Mouse (Mus musculus) lung, postnatal 0 days (tissue): Measurements from ENCODE around the gene Arhgap40. TPM values are rescaled to one million over a fixed set of nuclear protein-coding genes. Genes with fewer than 3 reads are reported as not detected.

Source experiments
- ATAC-seq: fragments of 200-750 bp; cut with Nextera tagmentation; 2 replicates; pipeline ENCODE4 v1.8.0; 2017; ENCODE audit warnings: moderate library complexity
- DNase-seq: peaks from one replicate; pipeline ENCODE4 v3.0.0-alpha.2; 2016; ENCODE audit warnings: low spot score
- H3K27ac ChIP-seq: fragments of 300-500 bp; sonication (generic); 2 replicates; pipeline ENCODE4 v1.5.1; 2014; ENCODE audit warnings: antibody characterized with exemption, mild to moderate bottlenecking, low read length, mixed read lengths
- H3K27me3 ChIP-seq: fragments of 300-500 bp; sonication (generic); replicated peaks from 2 replicates; pipeline ENCODE4 v1.6.1; 2014; ENCODE audit warnings: low read length, mixed read lengths; ENCODE audit not compliant: insufficient read depth
- H3K36me3 ChIP-seq: fragments of 300-500 bp; sonication (generic); 2 replicates; pipeline ENCODE4 v1.6.1; 2014; ENCODE audit warnings: low read length, mixed read lengths; ENCODE audit not compliant: insufficient read depth
- H3K4me1 ChIP-seq: fragments of 300-500 bp; sonication (generic); 2 replicates; pipeline ENCODE4 v1.6.1; 2014; ENCODE audit warnings: antibody characterized with exemption, low read depth, low read length, mixed read lengths; ENCODE audit not compliant: insufficient read depth
- H3K4me2 ChIP-seq: fragments of 300-500 bp; sonication (generic); replicated peaks from 2 replicates; pipeline ENCODE4 v1.6.1; 2014; ENCODE audit warnings: low read depth, mild to moderate bottlenecking, low read length, moderate library complexity, mixed read lengths
- H3K4me3 ChIP-seq: fragments of 300-500 bp; sonication (generic); 2 replicates; pipeline ENCODE4 v1.5.1; 2014; ENCODE audit warnings: low read depth, low read length
- H3K9ac ChIP-seq: fragments of 300-500 bp; sonication (generic); replicated peaks from 2 replicates; pipeline ENCODE4 v1.6.1; 2014; ENCODE audit warnings: low read depth, mild to moderate bottlenecking
- H3K9me3 ChIP-seq: fragments of 300-500 bp; sonication (generic); 2 replicates; pipeline ENCODE4 v1.6.1; 2016; ENCODE audit warnings: low read length, mixed read lengths
- CTCF ChIP-seq: IDR thresholded peaks from 2 replicates; pipeline ENCODE4 v1.5.1; 2016; ENCODE audit warnings: antibody characterized with exemption, mild to moderate bottlenecking
- EP300 ChIP-seq: IDR thresholded peaks from 2 replicates; pipeline ENCODE4 v1.6.1; 2016; ENCODE audit warnings: antibody characterized with exemption, mild to moderate bottlenecking, control low read depth
- WGBS: fragments of 180-500 bp; shearing (Covaris S2); extraction: QIAGEN DNeasy Blood & Tissue Kit; methylation state at CpG from one replicate; pipeline ENCODE4 v1.1.7; 2014; 5-methylcytosine and 5-hydroxymethylcytosine counted together
- polyA plus RNA-seq: library from polyadenylated mRNA; unstranded; fragments of >200 nt; fragmentation: Nextera tagmentation; extraction: Ambion mirVana; gene quantifications from 2 replicates; pipeline ENCODE4 v1.2.1, GENCODE M21; 2015

Gene Arhgap40
- 0.18 and 0.40 TPM in 2 replicates for polyA plus RNA-seq

- Histone ChIP-seq H3K36me3 (no peaks in the 10 kb centered on the region), H3K4me3 (no peak within 1 kb of the TSS), H3K27ac (no peak within 1 kb of the TSS), H3K4me1 (no peaks in the 10 kb centered on the region), H3K9ac (no peak within 1 kb of the TSS), H3K27me3 (no peaks in the 10 kb centered on the region), H3K4me2 (no peak within 1 kb of the TSS), H3K9me3 (no peaks in the 10 kb centered on the region)
- no peak for TF ChIP-seq CTCF
- TF ChIP-seq EP300: no peak
- WGBS: 64% methylated on average over 10 of the region's 10 CpGs
- DNase-seq: peak; percentile 51
- peak; percentile 52 for ATAC-seq
Measured at GRCm38 (mm10) chr2:158512528-158512927, at the start of gene Arhgap40. TSS of gene Arhgap40 (plus strand) at chr2:158512796.

GRCm38 (mm10) chr2:158474159-158474558 lies 38.4 kb upstream of the Arhgap40 start:
- no peaks in the 10 kb centered on the region for H3K9me3 ChIP-seq
- WGBS: 92% methylated on average over 1 of the region's 1 CpGs
- TF ChIP-seq EP300 (no peak), CTCF (no peak)
- H3K36me3 ChIP-seq: peaks cover 12% of the 10 kb centered on the region
- no peak for ATAC-seq
- no peak overlapping the region for H3K4me2 ChIP-seq
- H3K4me3 ChIP-seq: no peak overlapping the region
- H3K27ac ChIP-seq: no peak overlapping the region
- DNase-seq: no peak
- no peaks in the 10 kb centered on the region for H3K27me3 ChIP-seq
- H3K4me1 ChIP-seq: no peaks in the 10 kb centered on the region
- no peak overlapping the region for H3K9ac ChIP-seq

GRCm38 (mm10) chr2:158477640-158478039 lies 35.0 kb upstream of the Arhgap40 start:
- DNase-seq (no peak), ATAC-seq (no peak)
- Histone ChIP-seq H3K9me3 (no peaks in the 10 kb centered on the region), H3K9ac (no peak overlapping the region), H3K4me3 (no peak overlapping the region), H3K36me3 (peaks cover 16% of the 10 kb centered on the region), H3K4me2 (no peak overlapping the region), H3K27me3 (no peaks in the 10 kb centered on the region), H3K4me1 (no peaks in the 10 kb centered on the region), H3K27ac (no peak overlapping the region)
- 73% methylated on average over 3 of the region's 3 CpGs for WGBS
- TF ChIP-seq EP300 (no peak), CTCF (no peak)

- DNase-seq (no peak), ATAC-seq (no peak)
- 87% methylated on average over 5 of the region's 5 CpGs for WGBS
- no peaks in the 10 kb centered on the region for H3K4me1 ChIP-seq
- H3K4me3 ChIP-seq: no peak overlapping the region
- H3K9ac ChIP-seq: no peak overlapping the region
- no peak overlapping the region for H3K27ac ChIP-seq
- peaks cover 35% of the 10 kb centered on the region; the same call in 1 of the 2 replicates for H3K36me3 ChIP-seq
- H3K9me3 ChIP-seq: no peaks in the 10 kb centered on the region
- TF ChIP-seq EP300: no peak
- no peak for TF ChIP-seq CTCF
- no peak overlapping the region for H3K4me2 ChIP-seq
- no peaks in the 10 kb centered on the region for H3K27me3 ChIP-seq
Measured at GRCm38 (mm10) chr2:158498457-158498856, 14.1 kb upstream of the Arhgap40 start.

GRCm38 (mm10) chr2:158501836-158502812 lies 10.5 kb upstream of the Arhgap40 start, which contains the start of gene Adig:
TSS of gene Adig (plus strand) at chr2:158502612.
- Histone ChIP-seq H3K4me3 (no peak within 1 kb of the TSS), H3K9me3 (no peaks in the 10 kb centered on the region), H3K36me3 (peaks cover 19% of the 10 kb centered on the region; the same call in 1 of the 2 replicates), H3K4me1 (no peaks in the 10 kb centered on the region), H3K27ac (no peak within 1 kb of the TSS), H3K27me3 (no peaks in the 10 kb centered on the region), H3K9ac (no peak within 1 kb of the TSS), H3K4me2 (no peak within 1 kb of the TSS)
- DNase-seq (peak; percentile 23), ATAC-seq (peak; percentile 54)
- 52% methylated on average over 11 of the region's 11 CpGs for WGBS
- TF ChIP-seq CTCF: no peak

- Histone ChIP-seq H3K36me3 (peaks cover 15% of the 10 kb centered on the region; the same call in 1 of the 2 replicates), H3K27ac (no peak overlapping the region), H3K4me2 (no peak overlapping the region), H3K9ac (no peak overlapping the region), H3K27me3 (no peaks in the 10 kb centered on the region), H3K9me3 (no peaks in the 10 kb centered on the region), H3K4me1 (no peaks in the 10 kb centered on the region), H3K4me3 (no peak overlapping the region)
- ATAC-seq: no peak
- DNase-seq: no peak
- 69% methylated on average over 7 of the region's 7 CpGs for WGBS
- TF ChIP-seq CTCF: no peak
- TF ChIP-seq EP300: no peak
Measured at GRCm38 (mm10) chr2:158503226-158503625, 9.4 kb upstream of the Arhgap40 start.
